Mouse (Mus musculus): ENCODE data around the gene Ttc39d. TPM values are rescaled to one million over a fixed set of nuclear protein-coding genes. Genes with fewer than 3 reads are reported as not detected.
"Not testable (repeated sequence)": the region's sequence is repeated elsewhere in the genome, so short reads cannot be mapped to it uniquely, and the experiment has no call there.

Gene Ttc39d
- polyA plus RNA-seq, 1 experiment from 2014 or later = not detected

- WGBS = 86% methylated on average over 3 of the region's 3 CpGs
- no peak overlapping the region for H3K4me2 ChIP-seq
- peaks cover 83% of the 10 kb centered on the region for H3K36me3 ChIP-seq
- H3K9me3 ChIP-seq = no peaks in the 10 kb centered on the region
- H3K27ac ChIP-seq = no peak overlapping the region
- no peaks in the 10 kb centered on the region for H3K27me3 ChIP-seq
- peaks cover 6% of the 10 kb centered on the region; the same call in 1 of the 2 replicates for H3K4me1 ChIP-seq (replicated peaks)
- no peak for ATAC-seq (ENCODE audit: insufficient number of reproducible peaks, insufficient read depth, low FRiP score, low TSS enrichment, low read depth)
- no peak overlapping the region for H3K9ac ChIP-seq (replicated peaks)
- H3K4me3 ChIP-seq (replicated peaks) = no peak overlapping the region
Observed at GRCm38 (mm10) chr17:80199160-80199778, 8.0 kb upstream of the Ttc39d start.

GRCm38 (mm10) chr17:80205657-80206056, 1.6 kb upstream of the Ttc39d start:
- no peak overlapping the region for H3K27ac ChIP-seq
- 35% methylated on average over 5 of the region's 5 CpGs for WGBS
- H3K36me3 ChIP-seq = peaks cover 47% of the 10 kb centered on the region
- H3K9me3 ChIP-seq = no peaks in the 10 kb centered on the region
- peak overlapping the region; percentile 98 for H3K9ac ChIP-seq (replicated peaks)
- peak overlapping the region; percentile 92 for H3K4me3 ChIP-seq (replicated peaks)
- ATAC-seq (ENCODE audit: insufficient number of reproducible peaks, insufficient read depth, low FRiP score, low TSS enrichment, low read depth) = no peak
- H3K4me2 ChIP-seq = peak overlapping the region; percentile 91
- H3K4me1 ChIP-seq (replicated peaks) = peaks cover 14% of the 10 kb centered on the region; the same call in 1 of the 2 replicates
- no peaks in the 10 kb centered on the region for H3K27me3 ChIP-seq

- Histone ChIP-seq H3K27me3 (no peaks in the 10 kb centered on the region), H3K4me3 (replicated peaks) (peak overlapping the region; percentile 92), H3K4me2 (peak overlapping the region; percentile 91), H3K9ac (replicated peaks) (peak overlapping the region; percentile 98), H3K27ac (peak overlapping the region; percentile 99), H3K36me3 (peaks cover 43% of the 10 kb centered on the region), H3K9me3 (no peaks in the 10 kb centered on the region), H3K4me1 (replicated peaks) (peaks cover 14% of the 10 kb centered on the region; the same call in 1 of the 2 replicates)
- WGBS = under 1% methylated on average over 36 of the region's 36 CpGs
- peak; percentile 57; the same call in 1 of the 2 replicates for ATAC-seq (ENCODE audit: insufficient number of reproducible peaks, insufficient read depth, low FRiP score, low TSS enrichment, low read depth)
Observed at GRCm38 (mm10) chr17:80206301-80206670, 974 bp upstream of the Ttc39d start.

GRCm38 (mm10) chr17:80213998-80214397, 6.7 kb downstream of the Ttc39d start:
- H3K4me3 ChIP-seq (replicated peaks); H3K27me3 ChIP-seq; ATAC-seq (ENCODE audit: insufficient number of reproducible peaks, insufficient read depth, low FRiP score, low TSS enrichment, low read depth); H3K36me3 ChIP-seq; H3K9ac ChIP-seq (replicated peaks); H3K4me2 ChIP-seq; H3K27ac ChIP-seq; H3K9me3 ChIP-seq; H3K4me1 ChIP-seq (replicated peaks): not testable (repeated sequence)
- WGBS = 80% methylated on average over 4 of the region's 4 CpGs

GRCm38 (mm10) chr17:80220131-80220530, 12.9 kb downstream of the Ttc39d start:
- Histone ChIP-seq H3K4me3 (replicated peaks) (no peak overlapping the region), H3K9ac (replicated peaks) (no peak overlapping the region), H3K4me2 (no peak overlapping the region), H3K36me3 (no peaks in the 10 kb centered on the region), H3K27ac (no peak overlapping the region), H3K4me1 (replicated peaks) (0 out of 2 replicates have a peak, but pooled peaks cover 3% of the 10 kb centered on the region), H3K9me3 (no peaks in the 10 kb centered on the region), H3K27me3 (no peaks in the 10 kb centered on the region)
- ATAC-seq (ENCODE audit: insufficient number of reproducible peaks, insufficient read depth, low FRiP score, low TSS enrichment, low read depth) = no peak
- WGBS = 58% methylated on average over 2 of the region's 2 CpGs

- 65% methylated on average over 9 of the region's 9 CpGs for WGBS
- Histone ChIP-seq H3K36me3 (no peaks in the 10 kb centered on the region), H3K4me2 (no peak overlapping the region), H3K27me3 (no peaks in the 10 kb centered on the region), H3K4me1 (replicated peaks) (0 out of 2 replicates have a peak, but pooled peaks cover 4% of the 10 kb centered on the region), H3K9me3 (no peaks in the 10 kb centered on the region), H3K9ac (replicated peaks) (no peak overlapping the region), H3K4me3 (replicated peaks) (no peak overlapping the region), H3K27ac (no peak overlapping the region)
- no peak for ATAC-seq (ENCODE audit: insufficient number of reproducible peaks, insufficient read depth, low FRiP score, low TSS enrichment, low read depth)
Observed at GRCm38 (mm10) chr17:80221202-80221601, 13.9 kb downstream of the Ttc39d start.

GRCm38 (mm10) chr17:80221890-80222628, 14.8 kb downstream of the Ttc39d start:
- Histone ChIP-seq H3K9ac (replicated peaks) (no peak overlapping the region), H3K4me1 (replicated peaks) (0 out of 2 replicates have a peak, but pooled peaks cover 4% of the 10 kb centered on the region), H3K9me3 (no peaks in the 10 kb centered on the region), H3K4me2 (no peak overlapping the region), H3K27ac (no peak overlapping the region), H3K4me3 (replicated peaks) (no peak overlapping the region), H3K36me3 (no peaks in the 10 kb centered on the region), H3K27me3 (no peaks in the 10 kb centered on the region)
- 86% methylated on average over 3 of the region's 3 CpGs for WGBS
- no peak for ATAC-seq (ENCODE audit: insufficient number of reproducible peaks, insufficient read depth, low FRiP score, low TSS enrichment, low read depth)

- Histone ChIP-seq H3K9me3 (no peaks in the 10 kb centered on the region), H3K4me2 (peak overlapping the region; percentile 73), H3K36me3 (peaks cover 10% of the 10 kb centered on the region), H3K27me3 (no peaks in the 10 kb centered on the region), H3K4me3 (replicated peaks) (peak overlapping the region; percentile 57), H3K4me1 (replicated peaks) (0 out of 2 replicates have a peak, but pooled peaks cover 4% of the 10 kb centered on the region), H3K27ac (peak overlapping the region; percentile 91), H3K9ac (replicated peaks) (peak overlapping the region; percentile 69)
- peak; percentile 33; the same call in 1 of the 2 replicates for ATAC-seq (ENCODE audit: insufficient number of reproducible peaks, insufficient read depth, low FRiP score, low TSS enrichment, low read depth)
- 12% methylated on average over 9 of the region's 9 CpGs for WGBS
Observed at GRCm38 (mm10) chr17:80223829-80224228, 16.6 kb downstream of the Ttc39d start.

GRCm38 (mm10) chr17:80224326-80225116, 17.3 kb downstream of the Ttc39d start, which contains the start of gene Gemin6:
TSS of gene Gemin6 (plus strand) at chr17:80224441.
- H3K4me1 ChIP-seq (replicated peaks) = 0 out of 2 replicates have a peak, but pooled peaks cover 4% of the 10 kb centered on the region
- WGBS = under 1% methylated on average over 33 of the region's 33 CpGs
- peak within 1 kb of the TSS; percentile 73 for H3K4me2 ChIP-seq
- H3K27ac ChIP-seq = peak within 1 kb of the TSS; percentile 91
- H3K4me3 ChIP-seq (replicated peaks) = peak within 1 kb of the TSS; percentile 57
- peak within 1 kb of the TSS; percentile 69 for H3K9ac ChIP-seq (replicated peaks)
- no peaks in the 10 kb centered on the region for H3K9me3 ChIP-seq
- H3K36me3 ChIP-seq = peaks cover 17% of the 10 kb centered on the region
- peak; percentile 97 for ATAC-seq (ENCODE audit: insufficient number of reproducible peaks, insufficient read depth, low FRiP score, low TSS enrichment, low read depth)
- no peaks in the 10 kb centered on the region for H3K27me3 ChIP-seq

GRCm38 (mm10) chr17:80225142-80225541, 17.9 kb downstream of the Ttc39d start:
- H3K4me1 ChIP-seq (replicated peaks); H3K9me3 ChIP-seq; H3K27me3 ChIP-seq; ATAC-seq (ENCODE audit: insufficient number of reproducible peaks, insufficient read depth, low FRiP score, low TSS enrichment, low read depth): not testable (repeated sequence)
- WGBS = 51% methylated on average over 5 of the region's 5 CpGs
- peak overlapping the region; percentile 69; the same call in 1 of the 2 replicates for H3K9ac ChIP-seq (replicated peaks)
- peak overlapping the region; percentile 57 for H3K4me3 ChIP-seq (replicated peaks)
- peak overlapping the region; percentile 73 for H3K4me2 ChIP-seq
- peak overlapping the region; percentile 91; the same call in 1 of the 2 replicates for H3K27ac ChIP-seq
- H3K36me3 ChIP-seq = peaks cover 17% of the 10 kb centered on the region

GRCm38 (mm10) chr17:80229396-80229795, 22.1 kb downstream of the Ttc39d start:
- ATAC-seq (ENCODE audit: insufficient number of reproducible peaks, insufficient read depth, low FRiP score, low TSS enrichment, low read depth) = no peak
- WGBS = 92% methylated on average over 2 of the region's 2 CpGs

More at GRCm38 (mm10) chr17:80229396-80229795, 22.1 kb downstream of the Ttc39d start:
- Histone ChIP-seq H3K9me3 (no peaks in the 10 kb centered on the region), H3K27ac (no peak overlapping the region), H3K27me3 (no peaks in the 10 kb centered on the region), H3K9ac (replicated peaks) (no peak overlapping the region), H3K4me3 (replicated peaks) (no peak overlapping the region), H3K4me2 (no peak overlapping the region), H3K4me1 (replicated peaks) (0 out of 2 replicates have a peak, but pooled peaks cover 4% of the 10 kb centered on the region), H3K36me3 (peaks cover 17% of the 10 kb centered on the region)
